Mouse (Mus musculus) hindbrain, postnatal 0 days (tissue): ENCODE measurements around the gene Fam32a. TPM values are rescaled to one million over a fixed set of nuclear protein-coding genes. Genes with fewer than 3 reads are reported as not detected.

Experiments used
- ATAC-seq: fragments of 200-750 bp; cut with Nextera tagmentation; 2 replicates; pipeline ENCODE4 v1.8.0; 2017; ENCODE audit warnings: mild to moderate bottlenecking, moderate TSS enrichment, moderate library complexity
- DNase-seq: peaks from one replicate; pipeline ENCODE4 v3.0.0-alpha.2; 2015; ENCODE audit warnings: low spot score
- H3K27ac ChIP-seq: fragments of 300-500 bp; sonication (generic); 2 replicates; pipeline ENCODE4 v1.5.1; 2014; ENCODE audit warnings: mild to moderate bottlenecking
- H3K27me3 ChIP-seq: fragments of 300-500 bp; sonication (generic); 2 replicates; pipeline ENCODE4 v1.6.1; 2014; ENCODE audit warnings: low read length, mixed read lengths; ENCODE audit not compliant: insufficient read depth
- H3K36me3 ChIP-seq: fragments of 300-500 bp; sonication (generic); 2 replicates; pipeline ENCODE4 v1.6.1; 2014; ENCODE audit warnings: low read length, mixed read lengths; ENCODE audit not compliant: insufficient read depth
- H3K4me1 ChIP-seq: fragments of 300-500 bp; sonication (generic); 2 replicates; pipeline ENCODE4 v1.6.1; 2014; ENCODE audit warnings: antibody characterized with exemption, low read length, mixed read lengths; ENCODE audit not compliant: insufficient read depth
- H3K4me2 ChIP-seq: fragments of 300-500 bp; sonication (generic); 2 replicates; pipeline ENCODE4 v1.6.1; 2014; ENCODE audit warnings: low read depth, mild to moderate bottlenecking, low read length, moderate library complexity, mixed read lengths
- H3K4me3 ChIP-seq: fragments of 300-500 bp; sonication (generic); 2 replicates; pipeline ENCODE4 v1.5.1; 2014; ENCODE audit warnings: low read length
- H3K9ac ChIP-seq: fragments of 300-500 bp; sonication (generic); replicated peaks from 2 replicates; pipeline ENCODE4 v1.6.1; 2014; ENCODE audit warnings: mild to moderate bottlenecking, low read length, moderate library complexity, mixed read lengths
- H3K9me3 ChIP-seq: fragments of 300-500 bp; sonication (generic); 2 replicates; pipeline ENCODE4 v1.6.1; 2016; ENCODE audit warnings: low read length, mixed read lengths
- CTCF ChIP-seq: IDR thresholded peaks from 2 replicates; pipeline ENCODE4 v1.5.1; 2016; ENCODE audit warnings: antibody characterized with exemption, control low read depth, low read depth
- WGBS: fragments of 180-500 bp; shearing (Covaris S2); extraction: QIAGEN DNeasy Blood & Tissue Kit; methylation state at CpG from one replicate; pipeline ENCODE4 v1.1.7; 2014; 5-methylcytosine and 5-hydroxymethylcytosine counted together
- polyA plus RNA-seq: library from polyadenylated mRNA; unstranded; fragments of >200 nt; fragmentation: Nextera tagmentation; extraction: Ambion mirVana; gene quantifications from 2 replicates; pipeline ENCODE4 v1.2.1, GENCODE M21; 2015
- total RNA-seq: library from RNA; depleted of rRNA; stranded (reverse); fragments of >200 nt; gene quantifications from 2 replicates; pipeline ENCODE4 v1.2.3, GENCODE M21; 2014; rRNA removed

The Fam32a gene
- total and polyA plus RNA-seq, 2 experiments from 2014 or later: 83.2 to 94.7 TPM

- no peak for ATAC-seq
- H3K9ac ChIP-seq: no peak overlapping the region
- no peaks in the 10 kb centered on the region for H3K27me3 ChIP-seq
- TF ChIP-seq CTCF: no peak
- DNase-seq: no peak
- no peak overlapping the region for H3K4me2 ChIP-seq
- no peaks in the 10 kb centered on the region for H3K9me3 ChIP-seq
- no peak overlapping the region for H3K27ac ChIP-seq
- H3K36me3 ChIP-seq: no peaks in the 10 kb centered on the region
- no peak overlapping the region for H3K4me3 ChIP-seq
- 72% methylated on average over 3 of the region's 3 CpGs for WGBS
- no peaks in the 10 kb centered on the region for H3K4me1 ChIP-seq
Observed at GRCm38 (mm10) chr8:72271691-72272090, 52.2 kb downstream of the Fam32a start.

GRCm38 (mm10) chr8:72272361-72272760 lies 52.8 kb downstream of the Fam32a start:
- WGBS: 13% methylated on average over 3 of the region's 3 CpGs
- H3K4me3 ChIP-seq: no peak overlapping the region
- H3K9me3 ChIP-seq: no peaks in the 10 kb centered on the region
- ATAC-seq: no peak; the same call in 1 of the 2 replicates
- DNase-seq: peak; percentile 65
- peak; percentile 66 for TF ChIP-seq CTCF
- no peaks in the 10 kb centered on the region for H3K36me3 ChIP-seq
- H3K4me2 ChIP-seq: no peak overlapping the region
- H3K27ac ChIP-seq: no peak overlapping the region
- H3K27me3 ChIP-seq: no peaks in the 10 kb centered on the region
- no peaks in the 10 kb centered on the region for H3K4me1 ChIP-seq
- no peak overlapping the region for H3K9ac ChIP-seq

GRCm38 (mm10) chr8:72273111-72273770 lies 53.7 kb downstream of the Fam32a start:
- WGBS: 76% methylated on average over 1 of the region's 1 CpGs
- Histone ChIP-seq H3K4me2 (no peak overlapping the region), H3K27me3 (no peaks in the 10 kb centered on the region), H3K9ac (no peak overlapping the region), H3K27ac (no peak overlapping the region), H3K36me3 (no peaks in the 10 kb centered on the region), H3K4me3 (no peak overlapping the region), H3K9me3 (no peaks in the 10 kb centered on the region), H3K4me1 (no peaks in the 10 kb centered on the region)
- no peak for DNase-seq
- ATAC-seq: no peak
- TF ChIP-seq CTCF: no peak

GRCm38 (mm10) chr8:72273807-72274206 lies 54.3 kb downstream of the Fam32a start:
- Histone ChIP-seq H3K36me3 (no peaks in the 10 kb centered on the region), H3K27me3 (no peaks in the 10 kb centered on the region), H3K9ac (no peak overlapping the region), H3K27ac (no peak overlapping the region), H3K4me2 (no peak overlapping the region), H3K4me3 (no peak overlapping the region), H3K9me3 (no peaks in the 10 kb centered on the region), H3K4me1 (no peaks in the 10 kb centered on the region)
- DNase-seq (no peak), ATAC-seq (no peak)
- no peak for TF ChIP-seq CTCF
- WGBS: 78% methylated on average over 5 of the region's 5 CpGs

Other genes starting within 250 kb of the Fam32a start
- not detected in 2 replicates for gene Cyp4f18, start 210.1 kb upstream of the Fam32a start, total RNA-seq
- 0.46 and 0.78 TPM in 2 replicates for gene Cyp4f18, start 210.1 kb upstream of the Fam32a start, polyA plus RNA-seq
- gene Olfr372, start 178.5 kb upstream of the Fam32a start, total RNA-seq: not detected in 2 replicates
- gene Olfr372, start 178.5 kb upstream of the Fam32a start, polyA plus RNA-seq: not detected in 2 replicates
- gene Olfr373, start 136.6 kb upstream of the Fam32a start, total RNA-seq: not detected in 2 replicates
- gene Olfr373, start 136.6 kb upstream of the Fam32a start, polyA plus RNA-seq: 0.04 TPM in 1 of 2 replicates, not detected in the other
- gene Olfr374, start 112.7 kb upstream of the Fam32a start, total RNA-seq: not detected in 2 replicates
- gene Olfr374, start 112.7 kb upstream of the Fam32a start, polyA plus RNA-seq: not detected in 2 replicates
- 76.2 and 83.2 TPM in 2 replicates for gene Tpm4, start 84.8 kb upstream of the Fam32a start, total RNA-seq
- 124 and 127 TPM in 2 replicates for gene Tpm4, start 84.8 kb upstream of the Fam32a start, polyA plus RNA-seq
- gene Rab8a, start 58.5 kb upstream of the Fam32a start, total RNA-seq: 26.6 and 29.5 TPM in 2 replicates
- 64.8 and 71.5 TPM in 2 replicates for gene Rab8a, start 58.5 kb upstream of the Fam32a start, polyA plus RNA-seq
- not detected in 2 replicates for gene Hsh2d, start 30.1 kb upstream of the Fam32a start, total RNA-seq
- gene Hsh2d, start 30.1 kb upstream of the Fam32a start, polyA plus RNA-seq: 0.14 TPM in 1 of 2 replicates, not detected in the other
- not detected in 2 replicates for gene Cib3, start 6.9 kb upstream of the Fam32a start, total RNA-seq
- not detected in 2 replicates for gene Cib3, start 6.9 kb upstream of the Fam32a start, polyA plus RNA-seq
- gene Gm11034, start 6.1 kb upstream of the Fam32a start, total RNA-seq: not detected in 2 replicates
- gene Gm11034, start 6.1 kb upstream of the Fam32a start, polyA plus RNA-seq: not detected in 2 replicates
- gene Ap1m1, start 20.3 kb downstream of the Fam32a start, total RNA-seq: 76.8 and 81.3 TPM in 2 replicates
- 197 and 216 TPM in 2 replicates for gene Ap1m1, start 20.3 kb downstream of the Fam32a start, polyA plus RNA-seq
- 0.36 and 1.5 TPM in 2 replicates for gene Gm10282, start 85.5 kb downstream of the Fam32a start, total RNA-seq
- 11.7 and 12.3 TPM in 2 replicates for gene Gm10282, start 85.5 kb downstream of the Fam32a start, polyA plus RNA-seq
- gene Klf2, start 99.3 kb downstream of the Fam32a start, total RNA-seq: 4.3 and 8.2 TPM in 2 replicates
- 8.8 and 9.9 TPM in 2 replicates for gene Klf2, start 99.3 kb downstream of the Fam32a start, polyA plus RNA-seq
- gene Eps15l1, start 201.7 kb downstream of the Fam32a start, total RNA-seq: 49.6 and 66.0 TPM in 2 replicates
- 43.4 and 45.5 TPM in 2 replicates for gene Eps15l1, start 201.7 kb downstream of the Fam32a start, polyA plus RNA-seq
- 0.40 and 0.42 TPM in 2 replicates for gene Calr3, start 224.1 kb downstream of the Fam32a start, total RNA-seq
- gene Calr3, start 224.1 kb downstream of the Fam32a start, polyA plus RNA-seq: 1.4 and 1.9 TPM in 2 replicates
- 8.6 and 11.3 TPM in 2 replicates for gene 1700030K09Rik, start 224.2 kb downstream of the Fam32a start, total RNA-seq
- gene 1700030K09Rik, start 224.2 kb downstream of the Fam32a start, polyA plus RNA-seq: 13.1 and 13.2 TPM in 2 replicates